Mouse (Mus musculus) CD4-positive helper T cell, adult 2 months (primary cell): ENCODE results near the gene Tspan13.

Source experiments
- DNase-seq: peaks from one replicate; pipeline ENCODE4 v3.0.0-alpha.2; 2012; ENCODE audit warnings: low read depth, missing footprints, low spot score

The Tspan13 gene

GRCm38 (mm10) chr12:35977633-35978246 lies 64.6 kb downstream of the Tspan13 start:
- DNase-seq: no peak

- no peak for DNase-seq
Observed at GRCm38 (mm10) chr12:35975898-35976297, 66.4 kb downstream of the Tspan13 start.

GRCm38 (mm10) chr12:35966768-35967141 lies 75.5 kb downstream of the Tspan13 start:
- DNase-seq: no peak

GRCm38 (mm10) chr12:35966098-35966767 lies 76.1 kb downstream of the Tspan13 start:
- DNase-seq: no peak
